In genomic region chr14:28300095-28300494, GRCm38 (mm10) we compare ENCODE assay signal across 25 mouse cellular contexts.
DNase-seq lines count a peak whose midpoint lies in the region; ATAC-seq lines count a peak whose summit lies in the region.
"Had no signal": no experiment of that assay in that cellular context is flagged by ENCODE, and none has a peak within 500 bp of the region (broad histone marks: within the 10 kb centered on the region; RNA-seq: fewer than 3 reads in every experiment).

No protein-coding gene starts in this region.

- no peak overlapping the region for H3K4me3 ChIP-seq in lung, embryonic 15.5 days
- H3K4me3 ChIP-seq: embryonic facial prominence, embryonic 12.5 days; embryonic facial prominence, embryonic 15.5 days; hindbrain, embryonic 10.5 days; hindbrain, embryonic 13.5 days had no signal

- no peak overlapping the region for H3K4me2 ChIP-seq in lung, embryonic 15.5 days
- H3K4me2 ChIP-seq: embryonic facial prominence, embryonic 12.5 days; embryonic facial prominence, embryonic 15.5 days; heart, embryonic 11.5 days; hindbrain, embryonic 13.5 days had no signal

- peaks cover 12% of the 10 kb centered on the region for H3K27me3 ChIP-seq in lung, embryonic 15.5 days
- H3K27me3 ChIP-seq: CH12.LX; embryonic facial prominence, embryonic 12.5 days; embryonic facial prominence, embryonic 15.5 days; hindbrain, embryonic 13.5 days; Patski had no signal

- H3K9ac ChIP-seq in lung, embryonic 15.5 days, result no peak overlapping the region
- H3K9ac ChIP-seq: embryonic facial prominence, embryonic 12.5 days; embryonic facial prominence, embryonic 15.5 days; forebrain, postnatal 0 days; hindbrain, embryonic 13.5 days had no signal

- no peaks in the 10 kb centered on the region for H3K36me3 ChIP-seq in lung, embryonic 15.5 days
- H3K36me3 ChIP-seq: embryonic facial prominence, embryonic 12.5 days; embryonic facial prominence, embryonic 15.5 days; G1E; hindbrain, embryonic 10.5 days had no signal

- no peaks in the 10 kb centered on the region for H3K9me3 ChIP-seq in lung, embryonic 15.5 days
- H3K9me3 ChIP-seq: embryonic facial prominence, embryonic 12.5 days; embryonic facial prominence, embryonic 15.5 days; hindbrain, embryonic 10.5 days; hindbrain, embryonic 13.5 days had no signal

- peak; percentile 78 for DNase-seq in heart, adult 11 months
- no peak for DNase-seq in heart, postnatal 36 days
- DNase-seq in lung, postnatal 36 days, result no peak
- peak; percentile 48 for DNase-seq in lung, postnatal 10 days
- DNase-seq in lung, postnatal 25 days (ENCODE audit: low spot score), result no peak
- DNase-seq: adrenal gland, postnatal 10 days; adrenal gland, postnatal 36 days; B cell, adult 2 months; cerebellum, adult 18-20 months; cerebellum, adult 9-10 months; cerebellum, postnatal 14 days; forebrain, postnatal 0 days; gastrocnemius, postnatal 10 days; gastrocnemius, postnatal 36 days had no signal

- peak; percentile 49; the same call in 1 of the 2 replicates for ATAC-seq in lung, embryonic 15.5 days (ENCODE audit: borderline replicate concordance, extremely low read depth, low FRiP score, low TSS enrichment)
- ATAC-seq: forebrain, embryonic 14.5 days; forebrain, postnatal 0 days; hindbrain, embryonic 16.5 days; Patski had no signal

- intact Hi-C loops in heart, postnatal 36 days (cut with DNase I), result no loop called here

- H3K27ac ChIP-seq in lung, embryonic 15.5 days, result no peak overlapping the region
- H3K27ac ChIP-seq: embryonic facial prominence, embryonic 12.5 days; embryonic facial prominence, embryonic 15.5 days; hindbrain, embryonic 10.5 days; hindbrain, embryonic 13.5 days had no signal

- 21% methylated on average over 6 of the region's 6 CpGs for WGBS in lung, embryonic 15.5 days

- peaks cover 22% of the 10 kb centered on the region for H3K4me1 ChIP-seq in lung, embryonic 15.5 days
- H3K4me1 ChIP-seq: hindbrain, embryonic 10.5 days; hindbrain, embryonic 13.5 days had no signal

Comparison
In these comparisons a context has a peak if more than half of its experiments do, and no peak if none do; other contexts are left out.
1. DNase-seq: peak in heart, adult 11 months (single experiment) and lung, postnatal 10 days (single experiment); none in heart, postnatal 36 days (0 of 2), lung, postnatal 36 days (single experiment) and lung, postnatal 25 days (single experiment).